ENCODE assay signal across 1 mouse cellular context in genomic region chr17:47593854-47594182, GRCm38 (mm10).
TF ChIP-seq lines count a peak whose summit lies in the region.

No protein-coding gene starts in this region.

TF ChIP-seq in MEL, 35 proteins besides CTCF, POLR2A, EP300 and RAD21 (continued from another document):
- TF ChIP-seq POLR2AphosphoS2 (IDR thresholded peaks at IDR 0.05; ENCODE audit: low read length), result no peak
- TF ChIP-seq MXI1 (IDR thresholded peaks at IDR 0.05; ENCODE audit: low read depth, low read length), result no peak
- TF ChIP-seq ZC3H11A (IDR thresholded peaks at IDR 0.05; ENCODE audit: low read depth, low read length), result no peak
- no peak for TF ChIP-seq BHLHE40 (IDR thresholded peaks at IDR 0.05; ENCODE audit: borderline replicate concordance, low read depth, low read length)
- no peak for TF ChIP-seq MYC (IDR thresholded peaks at IDR 0.05; ENCODE audit: low read depth, low read length)
- no peak for TF ChIP-seq ZKSCAN1 (IDR thresholded peaks at IDR 0.05; ENCODE audit: low read depth, low read length)
